Mouse (Mus musculus) brain, embryonic 14.5 days (tissue): ENCODE data around the gene Sh3gl1.

Source experiments
- CTCF ChIP-seq: fragments of 200-500 bp; IDR thresholded peaks from 2 replicates; pipeline ENCODE4 v1.5.1; 2012; ENCODE audit warnings: inconsistent platforms, mild to moderate bottlenecking, moderate library complexity, borderline replicate concordance; ENCODE audit not compliant: insufficient read depth, insufficient read length; ENCODE audit errors: extremely low read depth
- POLR2A ChIP-seq: fragments of 200-500 bp; IDR thresholded peaks from 2 replicates; pipeline ENCODE4 v1.6.1; 2012; ENCODE audit warnings: mild to moderate bottlenecking, inconsistent platforms, borderline replicate concordance; ENCODE audit not compliant: poor library complexity, insufficient read depth, insufficient read length, severe bottlenecking; ENCODE audit errors: extremely low read depth

- TF ChIP-seq CTCF: no peak
- peak; percentile 89 for TF ChIP-seq POLR2A
Observed at GRCm38 (mm10) chr17:56078880-56079795, 42.7 kb upstream of the Sh3gl1 start, which contains the start of gene Hdgfl2.
